Mouse (Mus musculus) cerebellum, adult 11-12 months (tissue): ENCODE measurements around the gene Crbn.

Experiments used
- DNase-seq: peaks from one replicate; pipeline ENCODE4 v3.0.0; 2022

Crbn gene

DNA sequence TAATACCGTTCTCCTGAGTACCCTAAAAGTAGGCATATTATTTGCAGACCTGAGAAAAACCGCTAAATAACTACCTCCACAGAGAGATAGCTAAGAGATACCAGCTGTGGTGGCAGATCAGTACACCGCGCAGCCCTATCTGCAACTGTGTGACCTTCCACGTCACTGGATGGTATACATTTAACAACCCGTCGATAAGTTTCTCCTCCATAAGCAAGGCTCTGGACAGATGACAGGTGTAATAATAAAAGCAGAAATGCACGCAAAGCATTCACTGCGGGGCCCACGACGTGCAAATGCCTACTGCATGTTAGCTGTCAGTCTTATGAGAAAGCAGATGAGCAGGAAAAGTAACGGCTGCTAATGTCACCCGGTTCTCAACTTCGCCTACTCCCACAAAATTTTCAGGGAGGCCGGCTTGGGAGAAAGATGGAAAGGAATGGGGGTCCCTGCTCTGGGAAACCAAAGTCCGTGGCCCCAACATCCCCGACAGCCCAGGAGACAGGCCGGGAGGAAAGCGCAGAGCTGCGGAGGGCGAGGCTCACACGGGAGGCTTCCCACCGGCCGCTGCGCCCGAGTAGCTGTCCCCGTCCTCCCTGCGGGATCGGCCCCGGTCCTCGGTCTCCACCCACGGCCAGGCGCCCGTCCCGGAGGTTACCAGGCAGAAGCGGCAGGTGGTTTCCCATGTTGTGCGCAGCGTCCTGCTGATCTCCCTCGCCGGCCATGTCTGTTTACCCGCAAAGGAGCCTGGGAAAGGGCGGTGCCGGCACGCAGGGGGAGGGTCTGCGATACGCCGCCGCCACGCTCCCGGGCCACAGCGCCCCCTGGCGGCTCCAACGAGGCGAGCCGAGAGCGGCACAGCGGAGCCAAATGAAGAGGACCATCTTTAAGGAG, at the start of gene Crbn:
Gene Crbn, minus strand, starts transcription at position 745 of the 894 bp plus-strand sequence.
- DNase-seq: peak; percentile 92

DNA sequence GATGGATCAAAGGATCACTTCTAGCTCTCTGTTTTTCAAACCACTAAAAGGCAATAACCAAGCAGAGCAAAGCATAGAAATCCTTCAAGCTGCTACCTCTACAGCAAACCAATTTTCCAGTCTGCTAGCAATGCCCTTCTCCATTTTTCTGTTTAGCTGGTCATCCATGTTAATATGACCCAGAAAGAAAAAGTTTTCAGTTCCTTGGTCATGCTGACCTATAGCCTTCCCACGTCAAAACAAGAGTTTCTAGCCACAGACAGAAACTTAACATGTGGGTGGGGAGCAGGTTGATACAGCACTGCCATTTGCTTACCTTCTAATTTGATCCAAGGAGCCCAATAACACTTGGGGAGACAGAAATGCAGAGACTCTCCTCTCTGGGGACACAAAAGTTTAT, 40.3 kb upstream of the Crbn start:
- no peak for DNase-seq

GRCm38 (mm10) chr6:106838053-106838452, 38.2 kb upstream of the Crbn start:
- no peak for DNase-seq

DNA sequence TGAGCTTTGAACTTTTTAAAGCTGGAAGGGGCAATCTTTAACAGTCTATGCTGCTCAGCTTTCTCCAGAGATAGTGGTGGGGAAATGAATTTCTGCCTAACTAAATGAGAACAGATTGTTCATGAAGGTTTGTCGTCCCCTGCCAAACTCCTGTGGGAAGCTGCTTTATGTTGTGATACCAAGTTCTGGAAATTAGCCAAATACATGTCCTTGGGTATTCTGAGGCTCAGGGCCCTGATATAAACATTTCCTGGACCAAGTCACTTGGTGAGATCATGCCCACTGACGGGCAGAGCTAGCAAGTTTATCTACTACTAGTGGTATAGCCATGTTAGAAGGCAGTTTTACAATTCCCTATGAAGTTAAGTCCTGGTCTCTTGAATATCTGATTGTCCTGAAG, 35.4 kb upstream of the Crbn start:
- peak; percentile 59 for DNase-seq

GRCm38 (mm10) chr6:106822329-106822728, 22.5 kb upstream of the Crbn start:
- peak; percentile 32 for DNase-seq

DNA sequence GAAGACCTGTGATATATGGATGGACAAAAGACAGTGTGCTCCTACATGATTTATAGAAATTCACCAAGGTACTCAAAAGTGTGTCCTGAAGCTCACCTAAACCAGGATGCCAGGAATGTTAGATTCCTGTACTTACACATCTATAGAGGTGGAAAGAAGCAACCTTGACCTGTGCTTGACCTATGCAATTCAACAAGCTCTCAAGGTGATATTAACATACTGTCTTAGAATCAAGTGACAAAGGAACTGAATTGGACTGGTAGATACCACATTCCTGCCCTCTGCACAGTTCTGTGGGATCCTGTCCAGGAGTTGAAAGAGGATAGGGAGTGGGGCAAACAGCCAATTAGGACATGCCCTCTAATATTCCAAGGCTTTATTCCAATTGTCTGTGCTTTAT, 20.7 kb upstream of the Crbn start:
- DNase-seq: no peak

DNA sequence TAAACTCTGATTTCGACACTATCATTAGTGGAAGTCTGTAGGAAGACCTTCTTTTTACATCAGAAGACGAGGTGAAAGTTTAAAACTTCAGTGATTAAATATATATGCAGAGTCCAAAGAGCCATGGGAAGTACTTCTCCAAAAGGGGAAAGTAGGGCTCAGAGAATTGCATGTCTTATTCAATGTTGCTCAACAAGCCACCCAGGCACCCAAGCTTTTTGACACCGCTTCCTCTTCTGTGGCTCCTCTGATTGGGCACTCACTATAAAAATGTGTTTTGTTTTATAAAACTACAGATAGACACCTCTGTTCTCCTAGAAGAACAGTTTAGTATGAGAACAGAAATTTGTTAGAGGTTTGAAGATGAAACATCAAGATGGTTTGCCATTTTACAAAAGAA, 20.0 kb upstream of the Crbn start:
- DNase-seq: no peak

DNA sequence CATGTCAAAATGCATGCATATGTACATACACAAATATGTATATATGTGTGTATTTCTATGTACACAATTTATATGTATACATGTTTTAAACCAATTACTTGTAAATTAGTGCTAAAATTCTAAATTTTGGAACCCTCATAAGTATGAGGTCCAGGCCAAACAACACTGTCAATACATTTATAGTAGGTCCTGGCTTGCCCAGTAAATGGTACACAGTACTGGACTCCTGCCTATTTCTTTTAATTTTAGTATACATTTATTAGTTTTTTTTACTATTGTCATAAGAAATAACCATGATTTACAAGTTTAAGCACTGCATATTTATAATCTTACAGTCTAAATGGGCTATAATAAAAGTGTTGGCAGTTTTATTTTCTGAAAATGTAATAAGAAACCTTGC, 19.4 kb upstream of the Crbn start:
- DNase-seq: no peak

GRCm38 (mm10) chr6:106810686-106811085, 10.8 kb upstream of the Crbn start:
- DNase-seq: no peak

- DNase-seq: no peak
These were observed 9.3 kb upstream of the Crbn start for GRCm38 (mm10) chr6:106809161-106809560.

DNA sequence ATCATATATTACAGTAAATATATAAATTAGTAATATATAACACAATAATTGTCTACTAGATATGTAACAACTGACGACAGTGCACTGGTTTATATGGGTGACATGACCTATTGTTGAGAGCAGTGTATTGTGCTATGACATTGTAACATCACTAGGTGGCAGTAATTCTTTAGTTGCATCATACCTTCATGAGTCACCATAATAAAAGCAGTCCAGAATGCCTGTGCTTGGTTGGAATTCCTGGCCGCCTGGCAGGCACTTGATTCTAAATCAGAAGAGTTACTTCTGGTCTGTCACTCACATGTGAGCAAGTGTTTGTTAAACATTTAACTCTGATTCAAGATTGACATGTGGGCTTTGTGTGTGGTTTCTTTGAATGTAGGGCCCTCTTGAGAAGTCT, 5.0 kb upstream of the Crbn start:
- peak; percentile 44 for DNase-seq

DNA sequence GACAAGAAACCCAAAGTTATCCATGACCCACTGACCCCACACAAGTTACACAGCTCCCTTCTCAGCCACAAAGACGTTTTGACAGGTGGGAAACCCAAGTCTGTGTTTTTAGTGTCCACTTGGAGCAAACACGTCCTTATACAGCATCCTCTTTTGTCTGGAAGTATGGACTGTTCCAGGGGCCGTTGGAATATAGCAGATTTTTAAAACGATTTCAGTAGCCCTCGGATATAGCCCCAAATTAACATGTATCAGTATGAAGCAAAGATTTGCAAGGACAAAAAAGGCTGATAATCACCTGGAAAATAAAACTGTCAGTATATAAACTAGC, 315 bp upstream of the Crbn start:
- DNase-seq: no peak

- DNase-seq: no peak
These were observed 5.6 kb downstream of the Crbn start for GRCm38 (mm10) chr6:106794094-106794814.

GRCm38 (mm10) chr6:106793621-106794020, 6.3 kb downstream of the Crbn start:
- no peak for DNase-seq

DNA sequence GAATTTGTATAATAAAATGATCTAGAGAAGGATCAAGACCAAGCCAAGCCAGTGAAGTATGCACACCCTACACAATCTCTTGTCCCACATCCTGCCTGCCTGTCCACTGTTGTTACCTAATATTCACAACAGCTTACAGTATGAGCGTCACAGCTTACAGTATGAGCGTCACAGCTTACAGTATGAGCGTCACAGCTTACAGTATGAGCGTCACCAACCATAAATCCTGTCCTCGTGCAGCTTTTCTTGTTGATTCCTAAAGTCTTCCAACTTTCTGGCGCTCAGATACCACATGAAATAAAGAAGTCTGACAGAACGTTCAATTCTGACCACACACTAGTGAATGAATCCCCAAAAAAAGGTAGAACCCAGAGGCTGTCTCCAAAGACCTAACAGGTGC, 6.8 kb downstream of the Crbn start:
- DNase-seq: no peak

DNA sequence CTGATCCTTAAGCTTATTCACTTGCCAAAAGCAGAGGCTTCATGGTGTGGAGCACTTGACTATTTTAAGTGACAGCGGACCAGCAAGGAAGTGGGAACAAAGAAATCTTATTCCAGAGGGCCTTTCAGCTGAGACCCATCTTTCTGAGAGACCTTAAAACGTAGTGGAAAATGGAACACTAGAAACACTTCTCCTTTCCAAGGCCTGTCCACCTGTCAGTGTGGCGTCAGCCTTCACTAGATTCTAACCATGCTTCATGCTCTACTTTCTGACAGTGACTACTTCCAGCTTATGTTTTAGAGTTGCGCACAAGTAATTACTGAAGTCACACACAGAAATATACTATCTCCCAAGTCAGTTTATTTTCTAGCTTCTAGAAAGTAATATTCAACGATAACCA, 7.4 kb downstream of the Crbn start:
- DNase-seq: no peak

GRCm38 (mm10) chr6:106791429-106791828, 8.4 kb downstream of the Crbn start:
- no peak for DNase-seq

DNA sequence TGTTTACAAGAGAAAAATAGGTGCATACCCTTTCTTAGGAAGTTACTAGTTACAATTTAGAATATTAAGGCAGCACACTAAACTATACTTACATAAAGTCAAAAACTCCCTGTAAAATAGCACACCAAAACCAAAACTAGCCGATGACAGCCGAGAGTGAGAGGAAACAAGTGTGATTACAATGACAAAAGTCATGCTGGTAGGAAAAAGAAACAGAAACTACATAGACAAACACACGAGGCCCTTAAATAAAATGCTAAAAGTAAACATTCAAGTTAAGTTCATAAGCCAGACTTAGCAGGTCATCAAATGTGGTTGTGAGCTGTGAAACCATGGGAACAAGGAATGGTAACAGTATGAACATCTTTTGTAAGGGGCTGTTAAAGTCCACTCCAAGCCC, 12.7 kb downstream of the Crbn start:
- no peak for DNase-seq

- no peak for DNase-seq
These were observed 29.8 kb downstream of the Crbn start for GRCm38 (mm10) chr6:106770046-106770445.

DNA sequence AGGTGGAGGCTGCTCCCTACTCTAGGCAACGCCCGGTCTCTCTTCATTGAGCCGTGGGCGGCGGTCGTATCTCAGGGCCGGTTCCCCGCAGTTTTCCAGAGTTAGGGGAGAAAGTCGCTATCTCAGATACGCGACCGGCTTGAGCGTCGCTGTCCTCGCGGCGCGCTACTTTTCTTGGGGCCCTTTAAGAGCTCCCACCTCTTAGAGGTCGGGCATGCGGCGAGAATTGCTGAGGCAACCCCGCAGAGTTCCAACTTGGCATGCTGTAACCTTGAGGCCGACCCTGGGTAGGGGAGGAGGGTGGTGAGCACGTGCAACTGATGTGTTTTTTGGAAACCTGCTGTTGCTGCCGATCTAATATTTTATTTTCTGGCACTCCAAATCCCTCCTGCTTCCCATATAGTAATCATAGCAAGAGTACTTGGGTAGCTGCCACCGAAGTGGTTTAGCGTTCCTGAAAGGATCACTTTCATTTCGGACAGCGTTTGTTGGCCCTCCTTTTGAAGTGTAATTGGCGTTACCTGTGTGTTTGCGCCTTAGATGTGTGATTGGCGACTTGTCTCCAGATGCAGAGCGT, 30.5 kb downstream of the Crbn start:
- DNase-seq: no peak

DNA sequence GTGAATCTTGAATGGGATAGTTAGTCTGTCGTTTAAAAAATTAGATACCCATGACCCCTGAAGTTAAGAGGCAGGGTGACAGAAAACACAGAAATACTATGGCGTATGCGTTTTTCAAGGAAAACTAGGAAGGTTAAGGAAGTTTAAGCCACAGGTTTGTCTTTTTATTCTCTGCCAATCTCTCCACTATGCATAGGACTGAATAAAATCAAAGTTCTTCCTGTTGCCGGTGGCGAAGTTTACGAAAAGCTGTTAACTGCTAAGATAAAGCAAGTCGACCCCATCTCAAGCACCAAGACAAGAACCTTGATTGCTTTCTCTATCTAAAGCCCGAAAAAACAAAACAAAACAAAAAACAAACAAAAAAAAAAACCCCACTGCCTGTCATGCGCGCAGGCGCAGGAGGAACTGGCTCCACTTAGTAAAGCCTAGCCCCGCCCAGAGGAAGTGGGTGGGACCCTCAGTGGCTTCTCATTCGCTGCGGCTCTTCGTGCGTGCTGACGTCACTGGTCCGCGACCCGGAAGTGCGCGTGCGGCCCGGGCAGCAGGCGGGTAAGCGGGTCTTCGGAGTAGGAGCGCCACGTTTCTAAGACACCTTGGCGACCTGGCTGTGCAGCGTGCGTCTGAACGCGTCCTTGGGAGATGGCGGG, 31.1 kb downstream of the Crbn start, which contains the start of gene Trnt1:
Gene Trnt1, plus strand, starts transcription at position 481 of the 650 bp plus-strand sequence.
- peak; percentile 96 for DNase-seq

DNA sequence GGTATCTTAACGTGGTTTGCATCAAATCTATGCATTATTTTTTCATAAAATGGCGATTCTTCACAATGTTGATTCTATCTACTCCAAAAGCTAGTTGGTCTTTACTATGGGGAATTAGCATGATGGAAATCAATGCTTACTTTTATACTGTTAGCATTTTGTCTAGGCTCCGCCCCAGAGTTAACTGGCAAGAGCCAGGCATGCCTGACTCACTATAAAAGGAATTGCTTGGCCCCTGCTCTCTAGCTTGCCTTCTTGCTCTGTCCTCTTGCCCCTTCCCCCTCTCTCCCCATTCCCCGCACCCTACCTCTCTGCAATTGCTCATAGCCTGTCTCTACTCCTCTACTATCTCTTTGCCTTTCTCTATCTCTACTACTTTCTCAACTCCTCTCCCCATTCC, 33.1 kb downstream of the Crbn start:
- no peak for DNase-seq

DNA sequence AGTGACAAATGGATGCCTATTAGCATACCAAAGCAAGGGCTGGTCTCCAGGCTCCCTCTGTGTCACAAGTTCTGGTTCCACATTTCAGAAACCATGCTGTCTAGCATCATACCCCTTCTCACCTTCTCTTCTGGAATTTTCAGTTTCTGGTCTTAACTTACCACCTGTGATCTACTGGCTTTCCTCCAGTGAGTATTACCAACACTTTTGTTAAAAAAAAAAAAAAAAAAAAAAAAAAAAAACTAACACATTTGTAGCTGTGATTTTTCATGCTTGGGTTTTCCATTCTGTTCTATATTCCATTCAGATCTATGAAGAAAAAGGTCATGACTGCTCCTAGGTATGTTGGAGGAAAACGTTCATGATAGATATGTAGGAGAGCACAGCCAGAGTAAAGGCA, 34.0 kb downstream of the Crbn start:
- no peak for DNase-seq
